Mouse (Mus musculus): ENCODE results near the gene Klf6.

Klf6 gene

GRCm38 (mm10) chr13:5899641-5900040 is 38.4 kb downstream of the Klf6 start:
- no peak for DNase-seq (ENCODE audit: low spot score)

DNA sequence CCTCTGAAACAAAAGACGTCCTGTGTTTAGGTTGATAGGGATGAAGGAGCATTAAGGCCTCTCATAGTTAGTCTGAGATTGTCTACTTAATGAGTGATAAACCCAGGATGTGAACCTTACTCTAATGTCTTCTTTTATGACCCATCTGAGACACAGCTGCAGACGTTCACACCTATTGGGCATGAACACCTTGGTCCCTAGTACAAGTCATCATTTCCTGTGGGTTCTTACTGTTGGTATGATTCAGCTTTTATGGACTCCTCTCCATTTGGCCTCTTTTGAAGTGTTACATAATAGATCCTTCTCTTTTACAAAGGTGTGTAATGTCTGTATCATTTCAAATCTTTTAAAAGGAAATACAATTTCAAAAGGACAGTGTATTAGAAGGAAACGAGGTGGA is 51.9 kb downstream of the Klf6 start:
- no peak for DNase-seq (ENCODE audit: low spot score)

GRCm38 (mm10) chr13:5917360-5917759 is 56.1 kb downstream of the Klf6 start:
- no peak for DNase-seq (ENCODE audit: low spot score)

GRCm38 (mm10) chr13:5919966-5920365 is 58.7 kb downstream of the Klf6 start:
- no peak for DNase-seq (ENCODE audit: low spot score)
